Mouse (Mus musculus) heart, embryonic 13.5 days (tissue): ENCODE results near the gene Etv3. TPM values are rescaled to one million over a fixed set of nuclear protein-coding genes. Genes with fewer than 3 reads are reported as not detected.
"Not testable (repeated sequence)": the region's sequence is repeated elsewhere in the genome, so short reads cannot be mapped to it uniquely, and the experiment has no call there.

Source experiments
- ATAC-seq: fragments of 200-750 bp; cut with Nextera tagmentation; 2 replicates; pipeline ENCODE4 v1.8.0; 2017; ENCODE audit warnings: moderate TSS enrichment; ENCODE audit not compliant: insufficient number of reproducible peaks, low FRiP score, low TSS enrichment; ENCODE audit errors: extremely low read depth
- H3K27ac ChIP-seq: fragments of 300-500 bp; sonication (generic); replicated peaks from 2 replicates; pipeline ENCODE4 v1.5.1; 2015; ENCODE audit warnings: moderate library complexity, mild to moderate bottlenecking, inconsistent platforms
- H3K27me3 ChIP-seq: fragments of 300-500 bp; sonication (generic); replicated peaks from 2 replicates; pipeline ENCODE4 v1.6.1; 2015; ENCODE audit warnings: mild to moderate bottlenecking, inconsistent platforms
- H3K36me3 ChIP-seq: fragments of 300-500 bp; sonication (generic); 2 replicates; pipeline ENCODE4 v1.6.1; 2015; ENCODE audit warnings: mild to moderate bottlenecking, inconsistent platforms
- H3K4me1 ChIP-seq: fragments of 300-500 bp; sonication (generic); 2 replicates; pipeline ENCODE4 v1.6.1; 2015; ENCODE audit warnings: inconsistent platforms
- H3K4me2 ChIP-seq: fragments of 300-500 bp; sonication (generic); 2 replicates; pipeline ENCODE4 v1.6.1; 2015; ENCODE audit warnings: inconsistent platforms, mild to moderate bottlenecking, moderate library complexity
- H3K4me3 ChIP-seq: fragments of 300-500 bp; sonication (generic); 2 replicates; pipeline ENCODE4 v1.5.1; 2015; ENCODE audit warnings: moderate library complexity, mild to moderate bottlenecking, inconsistent platforms
- H3K9ac ChIP-seq: fragments of 300-500 bp; sonication (generic); 2 replicates; pipeline ENCODE4 v1.6.1; 2015; ENCODE audit warnings: inconsistent platforms, mild to moderate bottlenecking, moderate library complexity
- H3K9me3 ChIP-seq: fragments of 300-500 bp; sonication (generic); 2 replicates; pipeline ENCODE4 v1.6.1; 2016; ENCODE audit warnings: inconsistent platforms
- WGBS: fragments of 180-500 bp; shearing (Covaris S2); methylation state at CpG from one replicate; pipeline ENCODE4 v1.1.7; 2015; ENCODE audit warnings: mixed read lengths; 5-methylcytosine and 5-hydroxymethylcytosine counted together
- polyA plus RNA-seq: library from polyadenylated mRNA; unstranded; fragments of >200 nt; fragmentation: Nextera tagmentation; extraction: Ambion mirVana; gene quantifications from 2 replicates; pipeline ENCODE4 v1.2.1, GENCODE M21; 2015

Etv3 gene
- polyA plus RNA-seq, result 8.7 and 10.0 TPM in 2 replicates

DNA sequence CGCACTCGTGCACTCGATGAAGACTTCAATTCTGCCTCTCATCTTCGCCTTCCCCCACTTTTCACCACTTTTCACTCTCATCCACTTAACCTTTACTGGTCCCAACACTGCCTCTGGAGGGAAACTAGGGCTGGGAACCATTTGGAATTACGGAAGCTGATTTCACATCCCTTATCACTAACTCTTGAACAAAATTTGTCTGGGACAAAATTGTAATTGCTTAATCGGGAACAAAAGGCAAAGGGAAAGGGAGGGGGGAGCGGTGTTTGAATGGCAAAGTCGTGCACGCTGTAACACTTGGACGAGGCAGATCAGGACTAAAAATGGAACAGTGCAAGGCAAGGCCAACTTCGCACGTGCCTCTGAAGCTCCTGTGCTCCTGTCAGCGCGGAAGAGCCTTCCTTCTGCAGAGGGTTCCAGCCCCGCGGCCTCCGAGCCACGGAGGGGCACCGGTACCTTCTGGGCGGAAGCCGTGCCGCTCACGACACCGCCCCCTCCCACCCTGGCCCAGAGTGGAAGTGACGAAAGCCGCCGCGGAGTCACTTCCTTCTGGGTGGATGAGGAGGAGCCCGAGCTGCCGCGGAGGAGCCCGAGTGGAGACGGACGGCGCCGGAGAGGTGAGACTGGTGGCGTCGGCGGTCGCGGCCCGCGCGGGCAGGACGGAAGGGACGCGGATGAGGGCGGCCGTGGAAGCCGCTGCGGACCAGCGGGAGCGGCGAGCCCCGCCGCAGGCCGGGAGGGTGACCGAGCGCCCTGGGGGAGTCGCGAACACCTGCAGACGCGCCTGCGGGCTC lies at the start of gene Etv3:
Etv3 (plus strand) TSS at position 365 of the 794 bp plus-strand sequence.
- peaks cover 32% of the 10 kb centered on the region for H3K36me3 ChIP-seq
- H3K4me2 ChIP-seq, result peak within 1 kb of the TSS; percentile 94
- peak; percentile 85 for ATAC-seq
- H3K4me3 ChIP-seq, result peak within 1 kb of the TSS; percentile 98
- H3K27me3 ChIP-seq, result no peaks in the 10 kb centered on the region
- H3K9ac ChIP-seq, result peak within 1 kb of the TSS; percentile 99
- WGBS, result 3% methylated on average over 40 of the region's 64 CpGs
- H3K27ac ChIP-seq, result peak within 1 kb of the TSS; percentile 94
- peaks cover 34% of the 10 kb centered on the region for H3K4me1 ChIP-seq
- H3K9me3 ChIP-seq, result no peaks in the 10 kb centered on the region

DNA sequence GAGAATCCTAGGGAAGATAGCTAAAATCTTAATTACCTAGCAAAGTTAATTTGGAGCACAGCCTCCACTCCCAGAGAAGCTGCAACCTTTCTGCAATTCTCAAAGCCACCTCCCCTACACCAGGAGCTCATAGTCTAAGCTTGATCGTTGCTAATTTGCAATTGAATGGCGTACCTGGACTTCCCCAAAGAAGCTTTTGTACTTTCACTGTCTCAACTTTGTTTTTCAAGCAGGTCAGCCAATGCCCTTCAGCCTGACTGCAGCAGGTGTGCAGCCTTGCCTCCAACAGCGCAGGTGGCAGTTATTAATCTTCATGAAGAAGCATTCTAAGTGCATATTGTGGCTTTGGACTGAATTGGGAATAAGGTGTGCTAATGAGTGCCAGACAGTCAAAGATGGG lies 47.3 kb upstream of the Etv3 start:
- H3K27me3 ChIP-seq, H3K27ac ChIP-seq, H3K36me3 ChIP-seq, H3K9ac ChIP-seq, H3K4me2 ChIP-seq, ATAC-seq, H3K4me3 ChIP-seq, H3K4me1 ChIP-seq: not testable (repeated sequence)
- H3K9me3 ChIP-seq, result peaks cover 16% of the 10 kb centered on the region
- WGBS, result 79% methylated on average over 3 of the region's 3 CpGs

DNA sequence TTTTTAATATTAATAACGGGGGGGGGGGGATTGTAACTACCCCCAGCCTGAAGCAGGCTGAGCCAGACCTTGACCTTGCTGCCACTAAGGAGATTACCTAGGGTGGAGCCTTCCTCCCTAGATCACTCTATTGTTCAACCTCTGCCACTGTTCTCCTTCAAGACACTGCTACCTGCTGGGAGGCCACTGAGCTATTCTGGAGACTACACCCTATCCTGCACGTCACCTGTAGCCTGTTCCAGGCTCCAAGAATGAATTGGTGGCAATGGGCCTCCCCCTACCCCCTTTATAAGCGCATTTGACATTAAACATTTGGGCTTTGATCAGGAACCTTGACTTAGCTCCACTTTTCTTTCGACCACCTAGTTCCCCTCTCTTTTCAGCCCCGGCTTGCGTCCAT lies 46.6 kb upstream of the Etv3 start:
- H3K4me2 ChIP-seq, H3K27ac ChIP-seq: not testable (repeated sequence)
- 79% methylated on average over 6 of the region's 6 CpGs for WGBS

GRCm38 (mm10) chr3:87479230-87479629 lies 46.0 kb upstream of the Etv3 start:
- not testable (repeated sequence) for H3K9ac ChIP-seq, H3K27me3 ChIP-seq, ATAC-seq, H3K27ac ChIP-seq, H3K36me3 ChIP-seq, H3K4me1 ChIP-seq, H3K4me2 ChIP-seq, H3K4me3 ChIP-seq
- peaks cover 16% of the 10 kb centered on the region for H3K9me3 ChIP-seq

More for the DNA sequence above, 46.6 kb upstream of the Etv3 start:
- H3K36me3 ChIP-seq, H3K4me3 ChIP-seq, H3K9ac ChIP-seq, H3K27me3 ChIP-seq, ATAC-seq, H3K4me1 ChIP-seq: not testable (repeated sequence)
- H3K9me3 ChIP-seq, result peaks cover 16% of the 10 kb centered on the region

GRCm38 (mm10) chr3:87487392-87487791 lies 37.8 kb upstream of the Etv3 start:
- no peak overlapping the region for H3K9ac ChIP-seq
- no peak overlapping the region for H3K27ac ChIP-seq
- H3K4me1 ChIP-seq, result no peaks in the 10 kb centered on the region
- 83% methylated on average over 4 of the region's 4 CpGs for WGBS
- no peak for ATAC-seq
- no peaks in the 10 kb centered on the region for H3K9me3 ChIP-seq
- no peak overlapping the region for H3K4me3 ChIP-seq
- no peak overlapping the region for H3K4me2 ChIP-seq
- H3K36me3 ChIP-seq, result no peaks in the 10 kb centered on the region
- H3K27me3 ChIP-seq, result no peaks in the 10 kb centered on the region

- H3K4me2 ChIP-seq, result no peak overlapping the region
- no peak for ATAC-seq
- no peak overlapping the region for H3K27ac ChIP-seq
- H3K9ac ChIP-seq, result no peak overlapping the region
- H3K27me3 ChIP-seq, result no peaks in the 10 kb centered on the region
- no peaks in the 10 kb centered on the region for H3K9me3 ChIP-seq
- H3K4me3 ChIP-seq, result no peak overlapping the region
- WGBS, result 75% methylated on average over 2 of the region's 2 CpGs
- H3K36me3 ChIP-seq, result no peaks in the 10 kb centered on the region
- H3K4me1 ChIP-seq, result no peaks in the 10 kb centered on the region
Observed at GRCm38 (mm10) chr3:87487911-87488310, 37.3 kb upstream of the Etv3 start.

- no peak overlapping the region for H3K4me3 ChIP-seq
- no peak overlapping the region for H3K27ac ChIP-seq
- ATAC-seq, result no peak
- H3K9ac ChIP-seq, result no peak overlapping the region
- 75% methylated on average over 9 of the region's 9 CpGs for WGBS
- H3K4me1 ChIP-seq, result no peaks in the 10 kb centered on the region
- no peak overlapping the region for H3K4me2 ChIP-seq
- H3K9me3 ChIP-seq, result no peaks in the 10 kb centered on the region
- H3K27me3 ChIP-seq, result peaks cover 27% of the 10 kb centered on the region
- H3K36me3 ChIP-seq, result no peaks in the 10 kb centered on the region
Observed at GRCm38 (mm10) chr3:87498266-87498665, 26.9 kb upstream of the Etv3 start.

DNA sequence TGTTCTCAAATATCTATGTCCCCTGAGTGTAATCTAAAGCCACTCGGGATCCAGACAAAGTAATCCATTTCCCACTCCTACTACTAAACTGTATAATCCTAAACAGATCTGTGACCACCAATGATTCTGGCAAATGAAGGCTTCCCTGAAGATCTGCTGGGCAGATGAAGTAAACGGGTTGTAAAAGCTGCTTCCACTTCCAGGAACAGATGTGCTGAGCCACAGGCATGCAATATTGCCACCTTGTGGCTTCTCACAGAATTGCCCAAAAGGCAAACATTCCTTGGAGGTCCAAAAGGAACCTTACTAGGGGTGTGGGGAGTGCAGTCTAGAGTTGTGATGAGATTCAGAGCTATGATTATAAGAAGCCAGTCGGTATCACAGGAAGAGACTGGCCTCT lies 26.1 kb upstream of the Etv3 start:
- Histone ChIP-seq H3K4me1 (no peaks in the 10 kb centered on the region), H3K4me2 (no peak overlapping the region), H3K4me3 (no peak overlapping the region), H3K27me3 (peaks cover 35% of the 10 kb centered on the region), H3K27ac (no peak overlapping the region), H3K9me3 (no peaks in the 10 kb centered on the region), H3K9ac (no peak overlapping the region), H3K36me3 (no peaks in the 10 kb centered on the region)
- 9% methylated on average over 3 of the region's 3 CpGs for WGBS
- no peak for ATAC-seq

GRCm38 (mm10) chr3:87500088-87501055 lies 24.8 kb upstream of the Etv3 start:
- Histone ChIP-seq H3K36me3 (no peaks in the 10 kb centered on the region), H3K27ac (no peak overlapping the region), H3K4me1 (no peaks in the 10 kb centered on the region), H3K9ac (no peak overlapping the region), H3K27me3 (peaks cover 36% of the 10 kb centered on the region), H3K4me3 (no peak overlapping the region), H3K9me3 (no peaks in the 10 kb centered on the region), H3K4me2 (no peak overlapping the region)
- 68% methylated on average over 24 of the region's 24 CpGs for WGBS
- no peak for ATAC-seq

GRCm38 (mm10) chr3:87501151-87501550 lies 24.1 kb upstream of the Etv3 start:
- no peaks in the 10 kb centered on the region for H3K36me3 ChIP-seq
- no peaks in the 10 kb centered on the region for H3K4me1 ChIP-seq
- H3K27me3 ChIP-seq, result peaks cover 36% of the 10 kb centered on the region
- no peak for ATAC-seq
- no peak overlapping the region for H3K4me2 ChIP-seq
- WGBS, result 34% methylated on average over 8 of the region's 8 CpGs
- H3K9ac ChIP-seq, result no peak overlapping the region
- no peaks in the 10 kb centered on the region for H3K9me3 ChIP-seq
- H3K27ac ChIP-seq, result no peak overlapping the region
- H3K4me3 ChIP-seq, result no peak overlapping the region

DNA sequence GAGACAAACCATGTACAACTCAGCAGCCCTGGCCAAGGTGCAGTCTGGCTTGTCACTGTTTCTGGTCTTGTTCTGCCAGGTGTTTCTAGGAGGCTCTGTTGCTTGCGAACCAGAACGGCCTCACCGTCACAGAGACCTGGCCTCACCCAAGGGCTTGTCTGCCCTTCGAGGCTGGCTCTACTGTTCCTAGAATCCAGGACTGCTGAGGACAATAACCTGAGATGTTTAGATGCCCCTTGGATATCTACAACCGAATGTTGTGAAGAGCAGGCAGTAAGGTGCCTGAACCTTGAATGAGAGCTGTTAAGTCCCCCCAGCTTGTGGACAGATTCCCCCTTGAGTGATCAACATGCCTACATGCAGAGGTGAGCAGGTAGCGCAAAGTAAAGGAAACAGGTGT lies 22.4 kb upstream of the Etv3 start:
- WGBS, result 84% methylated on average over 6 of the region's 6 CpGs
- Histone ChIP-seq H3K9me3 (no peaks in the 10 kb centered on the region), H3K4me2 (no peak overlapping the region), H3K4me3 (no peak overlapping the region), H3K27me3 (peaks cover 36% of the 10 kb centered on the region), H3K9ac (no peak overlapping the region), H3K4me1 (no peaks in the 10 kb centered on the region), H3K36me3 (no peaks in the 10 kb centered on the region), H3K27ac (no peak overlapping the region)
- ATAC-seq, result no peak
